Mouse (Mus musculus): ENCODE measurements around the gene Lkaaear1. TPM values are rescaled to one million over a fixed set of nuclear protein-coding genes. Genes with fewer than 3 reads are reported as not detected.

Lkaaear1 gene
- polyA plus RNA-seq, 1 experiment from 2014 or later, result not detected

DNA sequence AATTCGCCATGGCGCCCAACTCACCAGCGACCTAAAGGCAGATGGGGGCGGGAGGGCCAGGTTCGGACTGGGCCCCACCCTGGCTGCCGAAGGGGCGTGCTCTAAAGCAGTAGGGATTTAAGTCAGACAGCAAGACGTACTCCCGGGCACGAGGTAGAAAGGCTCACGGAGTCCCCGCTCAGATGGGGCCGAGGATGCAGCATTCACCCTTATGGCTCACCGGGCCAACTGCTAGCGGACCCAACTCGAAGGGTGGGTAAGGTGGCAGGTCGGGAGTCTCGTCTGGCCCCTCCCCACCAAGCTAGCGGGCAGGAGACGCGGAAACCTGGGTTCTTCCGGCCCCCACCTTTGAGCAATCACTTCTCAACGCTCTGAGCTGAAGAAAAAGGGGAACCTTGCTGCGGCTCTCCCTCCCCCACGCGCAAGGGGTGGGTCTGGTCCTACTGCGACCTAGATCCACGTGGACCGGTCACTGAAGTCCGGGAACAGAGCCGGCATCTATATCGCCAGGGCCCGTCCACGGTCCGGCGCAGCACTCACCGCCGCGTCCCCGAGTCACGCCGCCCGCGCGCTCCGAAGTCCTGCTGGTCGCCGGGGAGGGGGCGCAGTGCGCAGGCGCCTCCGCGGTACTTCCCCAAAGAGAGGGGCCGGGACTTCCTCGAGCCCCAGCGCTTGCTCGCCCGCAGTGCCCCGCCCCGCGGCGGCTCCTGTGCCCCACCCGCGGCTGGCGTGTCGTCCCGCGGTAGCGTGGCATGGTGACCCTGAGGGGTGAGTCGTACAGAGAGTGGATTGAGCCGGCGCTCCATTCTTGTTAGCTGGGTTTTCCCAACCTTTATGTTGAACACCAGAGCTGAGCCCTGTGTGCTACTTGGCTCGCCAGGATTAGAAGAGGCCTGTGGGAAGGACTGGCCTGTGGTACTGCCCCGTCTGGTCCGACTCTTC, 4.6 kb downstream of the Lkaaear1 start, which contains the start of gene Rgs19:
Gene Rgs19, minus strand, starts transcription at position 639 of the 942 bp plus-strand sequence.
- Histone ChIP-seq H3K4me3 (ENCODE audit: inconsistent target) (peak within 1 kb of the TSS; percentile 94), H3K36me3 (ENCODE audit: inconsistent target) (peaks cover 20% of the 10 kb centered on the region; the same call in 1 of the 2 replicates), H3K79me2 (ENCODE audit: inconsistent target) (peaks cover 49% of the 10 kb centered on the region), H3K27ac (peak within 1 kb of the TSS; percentile 89)
- WGBS (ENCODE audit: missing documents), result under 1% methylated on average over 45 of the region's 75 CpGs

DNA sequence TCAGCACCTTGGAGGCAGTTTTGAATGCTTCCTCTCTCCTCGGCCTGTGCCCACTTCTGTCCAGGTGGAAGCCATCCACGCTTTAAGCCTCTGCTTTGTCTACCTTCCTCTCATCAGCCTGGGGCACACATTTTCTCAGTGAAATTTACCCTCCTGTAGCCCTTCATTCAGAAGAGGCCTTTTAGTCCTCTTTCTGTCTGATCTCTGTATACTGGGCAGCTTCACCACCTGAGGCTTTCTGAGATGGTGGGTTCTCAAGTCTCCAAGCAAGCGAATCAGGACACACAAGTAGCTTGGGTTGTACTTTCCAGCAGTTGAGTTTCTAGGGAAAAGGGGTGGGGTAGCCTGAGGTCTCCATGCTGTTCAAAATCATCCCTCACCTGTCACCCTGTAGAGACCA, 5.9 kb downstream of the Lkaaear1 start:
- Histone ChIP-seq H3K36me3 (ENCODE audit: inconsistent target) (peaks cover 27% of the 10 kb centered on the region; the same call in 1 of the 2 replicates), H3K4me3 (ENCODE audit: inconsistent target) (peak overlapping the region; percentile 94), H3K79me2 (ENCODE audit: inconsistent target) (peaks cover 49% of the 10 kb centered on the region), H3K27ac (peak overlapping the region; percentile 89)
- WGBS (ENCODE audit: missing documents), result 48% methylated on average over 3 of the region's 3 CpGs

DNA sequence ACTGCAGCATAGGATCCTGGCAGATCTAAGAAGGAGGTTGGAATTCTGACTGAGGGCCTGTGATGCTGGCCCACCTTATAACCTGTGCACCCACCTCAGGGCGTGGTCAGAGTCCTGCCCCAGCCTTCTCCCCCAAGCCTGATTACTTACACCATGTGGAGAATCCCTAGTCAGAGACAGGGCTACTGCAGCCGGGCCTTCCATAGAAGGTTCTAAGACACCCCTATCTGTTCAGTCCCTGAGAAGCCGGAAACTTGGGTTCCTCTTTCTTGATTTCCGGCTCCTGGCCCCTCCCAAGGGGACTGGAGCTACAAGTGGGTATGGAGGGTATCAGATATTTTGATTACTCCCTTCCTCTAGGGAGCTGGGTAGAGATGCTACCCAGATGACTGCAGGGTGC, 6.7 kb downstream of the Lkaaear1 start:
- Histone ChIP-seq H3K27ac (peak overlapping the region; percentile 89), H3K79me2 (ENCODE audit: inconsistent target) (peaks cover 49% of the 10 kb centered on the region), H3K4me3 (ENCODE audit: inconsistent target) (peak overlapping the region; percentile 94), H3K36me3 (ENCODE audit: inconsistent target) (peaks cover 34% of the 10 kb centered on the region; the same call in 1 of the 2 replicates)
- 9% methylated on average over 4 of the region's 4 CpGs for WGBS (ENCODE audit: missing documents)

DNA sequence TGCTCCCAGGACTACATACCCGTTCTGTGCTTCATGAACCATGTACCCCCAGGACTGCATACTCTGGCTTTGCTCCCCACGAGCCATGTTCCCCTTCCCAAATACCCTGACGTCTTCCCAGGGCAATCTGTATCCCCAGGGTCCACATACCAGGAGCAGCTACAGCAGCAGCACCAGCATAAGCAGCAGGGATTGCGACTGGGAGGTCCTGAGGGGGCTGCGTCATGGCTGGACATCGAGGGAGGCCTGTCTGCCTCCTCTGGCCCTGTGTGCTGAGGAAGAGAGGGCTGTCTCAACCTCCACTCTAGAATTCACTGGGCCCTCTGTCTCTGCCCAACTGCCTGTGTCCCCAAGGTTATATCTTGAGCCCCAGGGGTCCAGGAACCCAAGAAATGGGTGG, 7.2 kb downstream of the Lkaaear1 start:
- Histone ChIP-seq H3K36me3 (ENCODE audit: inconsistent target) (peaks cover 36% of the 10 kb centered on the region; the same call in 1 of the 2 replicates), H3K79me2 (ENCODE audit: inconsistent target) (peaks cover 49% of the 10 kb centered on the region), H3K4me3 (ENCODE audit: inconsistent target) (peak overlapping the region; percentile 94), H3K27ac (peak overlapping the region; percentile 89)
- 71% methylated on average over 6 of the region's 6 CpGs for WGBS (ENCODE audit: missing documents)

DNA sequence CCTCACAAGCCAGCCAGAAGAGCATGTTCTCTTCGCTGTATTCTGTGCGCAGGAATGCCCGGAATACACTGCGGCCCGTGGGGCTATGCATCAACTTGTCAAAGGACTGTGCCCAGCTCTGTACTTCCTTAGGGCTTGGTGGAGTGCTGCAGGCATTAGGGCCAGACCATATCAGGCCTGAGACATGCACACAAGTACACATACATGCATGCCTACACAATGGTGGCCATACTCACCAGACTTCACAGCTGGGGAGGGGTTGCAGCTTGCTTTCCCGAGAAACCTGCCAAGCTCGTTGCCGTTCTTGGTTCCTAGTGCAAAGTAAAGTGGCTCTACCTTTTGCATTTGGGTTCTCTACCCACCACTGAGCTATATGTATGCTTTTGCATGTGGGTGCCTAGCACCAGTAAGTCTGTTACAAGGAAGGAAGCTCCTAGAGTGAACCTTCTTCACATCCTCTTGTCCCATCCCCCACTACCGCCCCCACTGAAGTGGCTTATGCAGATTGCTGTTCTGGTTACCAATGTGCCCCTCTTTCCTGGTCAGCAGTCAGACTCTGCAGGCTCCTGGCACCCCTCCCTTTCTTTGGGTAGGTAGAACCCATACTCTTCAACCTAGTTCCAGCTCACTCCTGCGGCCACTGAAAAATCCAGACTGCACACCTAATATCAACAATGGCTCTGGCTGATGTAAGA, 8.6 kb downstream of the Lkaaear1 start:
- peaks cover 49% of the 10 kb centered on the region for H3K79me2 ChIP-seq (ENCODE audit: inconsistent target)
- peaks cover 36% of the 10 kb centered on the region; the same call in 1 of the 2 replicates for H3K36me3 ChIP-seq (ENCODE audit: inconsistent target)
- no peak overlapping the region for H3K27ac ChIP-seq
- no peak overlapping the region for H3K4me3 ChIP-seq (ENCODE audit: inconsistent target)
- 86% methylated on average over 10 of the region's 10 CpGs for WGBS (ENCODE audit: missing documents)

DNA sequence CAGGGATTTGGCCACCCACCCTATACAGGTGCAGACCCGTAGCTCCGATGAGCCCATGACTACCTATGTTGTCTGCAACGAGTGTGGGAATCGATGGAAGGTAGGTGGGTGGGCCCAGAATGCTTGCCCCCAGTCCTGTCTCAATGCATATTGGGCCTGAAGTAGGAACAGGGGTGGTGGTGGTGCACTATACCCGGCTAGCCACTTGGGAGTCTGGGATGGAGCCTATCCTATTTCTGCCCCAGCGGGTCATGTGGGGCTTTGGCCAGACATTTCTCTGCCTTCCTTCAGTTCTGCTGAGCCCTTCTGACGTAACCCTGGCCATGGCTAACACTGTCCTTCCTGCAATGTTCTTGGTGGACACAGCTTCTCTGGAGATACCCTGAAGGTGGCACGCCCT, 10.7 kb downstream of the Lkaaear1 start:
- Histone ChIP-seq H3K4me3 (ENCODE audit: inconsistent target) (no peak overlapping the region), H3K79me2 (ENCODE audit: inconsistent target) (peaks cover 39% of the 10 kb centered on the region), H3K36me3 (ENCODE audit: inconsistent target) (peaks cover 36% of the 10 kb centered on the region; the same call in 1 of the 2 replicates), H3K27ac (no peak overlapping the region)
- WGBS (ENCODE audit: missing documents), result 97% methylated on average over 7 of the region's 8 CpGs

DNA sequence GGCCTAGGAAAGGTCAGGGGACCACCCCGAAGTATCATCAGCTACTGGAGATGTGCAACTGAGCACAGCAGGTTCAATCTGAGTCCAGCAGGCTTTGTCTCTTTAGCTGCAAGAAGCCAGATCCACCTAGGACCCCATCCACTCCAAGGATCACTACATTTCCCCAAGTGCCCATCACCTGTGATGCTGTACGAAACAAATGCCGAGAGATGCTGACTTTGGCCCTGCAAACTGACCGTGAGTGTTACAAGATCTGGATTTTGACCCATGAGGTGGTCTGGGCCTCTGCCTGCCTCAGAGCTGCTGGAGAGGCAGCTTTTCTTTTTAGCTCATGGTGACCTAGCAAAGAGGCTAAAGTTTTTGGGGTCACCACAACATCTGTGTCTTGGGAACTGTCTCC, 12.6 kb downstream of the Lkaaear1 start:
- no peak overlapping the region for H3K4me3 ChIP-seq (ENCODE audit: inconsistent target)
- peaks cover 20% of the 10 kb centered on the region for H3K79me2 ChIP-seq (ENCODE audit: inconsistent target)
- no peak overlapping the region for H3K27ac ChIP-seq
- 94% methylated on average over 4 of the region's 4 CpGs for WGBS (ENCODE audit: missing documents)
- H3K36me3 ChIP-seq (ENCODE audit: inconsistent target), result peaks cover 34% of the 10 kb centered on the region; the same call in 1 of the 2 replicates

DNA sequence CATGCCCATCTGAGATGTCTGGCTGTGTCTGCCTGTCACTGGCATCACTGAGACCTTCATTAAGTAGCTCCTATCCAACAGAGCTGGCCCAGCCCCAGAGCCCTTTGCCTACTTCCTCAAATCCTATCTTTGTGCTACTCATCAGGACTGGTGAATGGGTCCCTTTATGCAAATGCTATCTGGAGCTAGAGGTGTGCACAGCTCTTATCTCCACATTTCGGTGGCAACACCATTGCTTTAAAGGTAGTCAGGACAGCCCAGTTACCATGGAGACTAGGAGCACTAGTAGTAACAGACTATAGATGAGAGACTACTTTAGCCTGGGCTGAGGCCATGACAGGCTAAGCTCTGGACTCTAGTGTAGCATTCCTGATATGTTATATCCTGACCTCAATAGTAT, 13.5 kb downstream of the Lkaaear1 start:
- Histone ChIP-seq H3K4me3 (ENCODE audit: inconsistent target) (no peak overlapping the region), H3K27ac (no peak overlapping the region), H3K79me2 (ENCODE audit: inconsistent target) (peaks cover 10% of the 10 kb centered on the region), H3K36me3 (ENCODE audit: inconsistent target) (peaks cover 27% of the 10 kb centered on the region; the same call in 1 of the 2 replicates)
- 92% methylated on average over 1 of the region's 1 CpGs for WGBS (ENCODE audit: missing documents)

DNA sequence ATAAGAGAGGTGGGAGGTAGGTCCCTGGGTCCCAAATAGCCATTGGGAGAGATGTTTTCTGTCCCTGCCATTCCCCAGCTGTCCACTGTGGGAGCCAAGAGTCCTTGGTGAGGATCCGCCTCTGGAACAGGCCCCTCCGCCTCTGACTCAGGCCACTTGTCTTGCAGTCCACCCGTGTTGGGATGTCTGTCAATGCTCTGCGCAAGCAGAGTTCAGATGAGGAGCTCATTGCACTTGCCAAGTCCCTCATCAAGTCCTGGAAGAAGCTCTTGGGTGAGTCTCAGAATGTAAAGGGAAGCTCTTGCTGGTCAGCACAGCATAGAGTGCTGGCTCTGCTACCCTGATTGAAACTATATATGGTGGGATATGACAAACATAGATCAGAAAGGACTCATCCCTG, 14.9 kb downstream of the Lkaaear1 start:
- no peak overlapping the region for H3K27ac ChIP-seq
- H3K4me3 ChIP-seq (ENCODE audit: inconsistent target), result no peak overlapping the region
- peaks cover 17% of the 10 kb centered on the region; the same call in 1 of the 2 replicates for H3K36me3 ChIP-seq (ENCODE audit: inconsistent target)
- H3K79me2 ChIP-seq (ENCODE audit: inconsistent target), result no peaks in the 10 kb centered on the region
- WGBS (ENCODE audit: missing documents), result 93% methylated on average over 4 of the region's 4 CpGs

DNA sequence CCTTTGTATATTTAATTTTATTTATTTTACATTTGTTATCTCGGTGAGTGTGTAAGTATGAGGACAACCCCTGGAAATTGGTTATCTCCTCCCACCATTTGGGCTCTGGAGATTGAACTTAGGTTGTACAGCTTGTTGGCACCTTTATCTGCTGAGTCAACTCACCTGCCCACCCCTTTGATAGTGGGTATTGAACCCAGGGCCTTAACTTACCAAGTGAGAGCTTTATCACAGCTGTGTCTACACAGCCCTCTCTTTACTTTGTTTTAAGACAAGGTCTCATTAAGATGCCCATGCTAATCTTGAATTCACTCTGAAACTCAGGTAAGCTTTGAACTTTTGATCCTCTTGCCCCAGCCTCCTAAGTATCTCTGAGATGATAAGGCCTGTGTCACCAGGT, 16.3 kb downstream of the Lkaaear1 start:
- no peak overlapping the region for H3K4me3 ChIP-seq (ENCODE audit: inconsistent target)
- H3K79me2 ChIP-seq (ENCODE audit: inconsistent target), result no peaks in the 10 kb centered on the region
- 92% methylated on average over 1 of the region's 1 CpGs for WGBS (ENCODE audit: missing documents)
- peaks cover 6% of the 10 kb centered on the region; the same call in 1 of the 2 replicates for H3K36me3 ChIP-seq (ENCODE audit: inconsistent target)
- H3K27ac ChIP-seq, result no peak overlapping the region

DNA sequence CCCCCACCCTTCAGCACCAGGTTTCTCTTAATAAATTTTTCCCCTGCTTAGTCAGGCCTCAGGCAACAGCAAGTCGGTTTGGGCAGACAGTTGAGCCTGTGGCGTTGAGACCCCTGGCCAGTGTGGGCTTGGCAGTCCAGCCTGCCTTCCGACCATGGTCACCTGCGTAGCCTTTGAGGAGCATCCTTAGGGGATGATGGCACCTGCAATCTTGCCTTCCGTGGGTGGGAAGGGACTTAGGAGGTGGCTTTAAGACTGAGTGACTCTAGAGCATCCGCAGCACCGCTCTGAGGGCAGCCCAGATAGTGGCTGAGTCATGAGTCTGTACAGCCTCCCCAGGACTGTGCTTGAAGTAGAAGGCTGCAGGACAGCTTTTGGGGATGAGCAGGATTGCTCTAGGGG, 17.5 kb downstream of the Lkaaear1 start:
- 12% methylated on average over 7 of the region's 7 CpGs for WGBS (ENCODE audit: missing documents)
- Histone ChIP-seq H3K27ac (no peak overlapping the region), H3K4me3 (ENCODE audit: inconsistent target) (peak overlapping the region; percentile 49), H3K36me3 (ENCODE audit: inconsistent target) (no peaks in the 10 kb centered on the region), H3K79me2 (ENCODE audit: inconsistent target) (no peaks in the 10 kb centered on the region)

DNA sequence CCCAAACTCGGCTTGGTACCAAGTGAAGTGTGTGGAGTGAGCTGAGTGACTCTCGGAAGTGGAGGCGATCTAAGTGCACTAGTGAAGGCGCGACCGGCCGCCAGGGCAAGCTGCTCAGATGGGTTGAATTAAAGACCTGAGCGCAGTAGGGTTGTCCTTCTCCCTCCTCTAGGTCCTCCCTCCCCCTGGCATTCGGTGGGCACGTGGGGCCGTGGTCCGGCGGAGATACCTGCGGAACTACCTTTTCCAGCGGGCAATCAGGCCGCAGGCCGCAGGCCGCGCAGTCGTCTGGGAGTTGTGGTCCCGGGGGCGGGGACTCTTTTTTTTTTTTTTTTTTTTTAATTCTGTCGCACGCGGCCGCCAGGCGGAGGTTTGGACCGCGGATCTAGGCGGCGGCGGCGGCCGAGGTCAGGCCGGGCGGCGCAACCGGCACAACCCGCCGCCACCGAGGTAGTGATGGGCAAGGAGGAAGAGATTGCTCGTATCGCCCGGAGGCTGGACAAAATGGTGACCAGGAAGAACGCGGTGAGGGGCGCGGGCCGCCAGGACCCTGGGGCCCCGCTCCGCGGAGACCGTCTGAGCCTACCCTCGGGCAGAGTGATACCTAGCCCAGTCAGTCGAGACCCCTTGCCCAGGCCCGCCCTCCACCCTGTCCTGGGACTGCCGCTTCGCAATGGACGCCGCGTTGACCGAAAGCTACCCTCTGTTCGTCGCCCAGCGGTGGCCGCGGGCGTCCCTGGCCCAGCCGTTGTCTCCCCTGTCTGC, 18.1 kb downstream of the Lkaaear1 start, which contains the start of gene Tcea2:
Gene Tcea2, plus strand, starts transcription at position 360 of the 765 bp plus-strand sequence.
- H3K27ac ChIP-seq, result peak within 1 kb of the TSS; percentile 40
- 2% methylated on average over 45 of the region's 69 CpGs for WGBS (ENCODE audit: missing documents)

DNA sequence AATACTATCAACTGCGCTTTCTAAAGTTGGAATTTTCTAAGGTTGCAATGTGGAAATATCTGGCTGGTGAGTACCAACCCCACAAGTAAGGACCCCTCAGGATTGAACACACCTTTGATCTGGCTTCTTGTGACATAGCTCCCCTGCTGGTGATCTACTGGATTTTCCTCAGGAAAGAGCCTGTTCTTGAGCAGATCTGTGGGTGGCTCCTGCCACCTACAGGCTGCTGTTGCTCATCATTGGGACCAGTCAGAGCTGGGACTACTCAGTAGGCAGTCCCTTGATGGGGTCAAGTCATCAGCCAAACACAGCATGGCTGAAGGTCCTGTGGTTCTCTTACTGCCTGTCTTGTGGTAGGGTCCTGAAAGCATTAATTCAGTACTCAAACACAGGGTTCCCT, 19.5 kb downstream of the Lkaaear1 start:
- H3K4me3 ChIP-seq (ENCODE audit: inconsistent target), result no peak overlapping the region
- H3K79me2 ChIP-seq (ENCODE audit: inconsistent target), result no peaks in the 10 kb centered on the region
- H3K27ac ChIP-seq, result no peak overlapping the region
- 44% methylated on average over 1 of the region's 1 CpGs for WGBS (ENCODE audit: missing documents)
- no peaks in the 10 kb centered on the region for H3K36me3 ChIP-seq (ENCODE audit: inconsistent target)

More for the DNA sequence above, 18.1 kb downstream of the Lkaaear1 start, which contains the start of gene Tcea2:
- Histone ChIP-seq H3K4me3 (ENCODE audit: inconsistent target) (peak within 1 kb of the TSS; percentile 49), H3K79me2 (ENCODE audit: inconsistent target) (no peaks in the 10 kb centered on the region), H3K36me3 (ENCODE audit: inconsistent target) (no peaks in the 10 kb centered on the region)

DNA sequence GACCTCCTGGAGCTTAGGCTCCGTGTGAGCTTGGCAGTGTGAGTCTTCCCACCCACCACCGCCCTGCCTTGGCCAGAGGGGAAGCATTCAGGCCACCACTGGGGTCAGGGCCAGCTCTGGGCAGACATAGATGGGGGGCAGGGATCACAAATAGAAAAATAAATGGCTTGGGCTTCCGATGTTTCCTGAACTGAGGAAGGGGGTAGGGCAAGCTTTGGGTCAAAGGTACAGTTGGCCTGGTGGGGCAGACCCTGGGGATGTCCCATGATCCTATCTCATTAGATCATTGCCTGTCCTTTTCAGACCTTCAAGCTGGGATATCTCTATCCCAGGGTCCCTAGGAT, 20.5 kb downstream of the Lkaaear1 start:
- no peak overlapping the region for H3K4me3 ChIP-seq (ENCODE audit: inconsistent target)
- H3K36me3 ChIP-seq (ENCODE audit: inconsistent target), result no peaks in the 10 kb centered on the region
- no peak overlapping the region for H3K27ac ChIP-seq
- WGBS (ENCODE audit: missing documents), result 69% methylated on average over 3 of the region's 3 CpGs
- H3K79me2 ChIP-seq (ENCODE audit: inconsistent target), result no peaks in the 10 kb centered on the region

All from macrophage (primary cell).